Mouse (Mus musculus) CD4-positive, CD25-positive, alpha-beta regulatory T cell, adult 2 months (primary cell): ENCODE results near the gene Cabp2.
"Not testable (repeated sequence)": the region's sequence is repeated elsewhere in the genome, so short reads cannot be mapped to it uniquely, and the experiment has no call there.

Experiments used
- DNase-seq: peaks from one replicate; pipeline ENCODE4 v3.0.0-alpha.2; 2012; ENCODE audit warnings: low read depth, low spot score

Gene Cabp2

DNA sequence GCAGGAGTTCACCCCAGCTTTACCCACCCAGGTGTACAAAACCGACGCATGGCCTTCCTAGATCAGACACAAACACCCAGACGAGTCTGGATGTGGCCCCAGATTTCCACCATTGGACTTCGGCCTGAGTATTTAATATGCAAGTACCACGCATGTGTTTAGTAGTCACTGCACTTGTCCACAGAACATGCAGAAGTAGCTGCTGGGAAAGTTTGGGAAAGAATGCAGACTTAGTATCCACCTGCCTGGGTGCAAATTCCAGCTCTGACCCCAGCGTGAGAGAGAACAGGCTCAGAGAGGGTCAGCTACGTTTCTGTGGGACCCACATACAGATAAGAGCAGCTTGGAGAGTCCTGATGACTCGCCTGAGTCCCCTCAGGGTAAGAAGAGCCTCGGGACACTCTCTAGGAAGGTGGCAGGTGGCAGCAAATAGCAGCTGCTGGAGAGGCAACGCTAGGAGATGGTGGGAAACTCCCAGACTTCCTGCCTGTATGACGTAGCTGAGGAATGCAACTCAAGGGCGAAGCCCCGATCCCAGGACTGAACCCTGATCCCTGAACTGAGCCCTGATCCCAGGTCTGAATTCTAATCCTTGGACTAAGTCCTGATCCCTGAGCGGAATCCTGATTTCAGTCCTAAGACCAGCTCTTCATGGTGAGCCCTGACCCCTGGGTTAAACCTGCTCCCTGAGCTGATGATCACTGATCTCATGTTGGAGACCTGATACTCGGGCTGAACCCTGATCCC lies 25.3 kb upstream of the Cabp2 start:
- no peak for DNase-seq

DNA sequence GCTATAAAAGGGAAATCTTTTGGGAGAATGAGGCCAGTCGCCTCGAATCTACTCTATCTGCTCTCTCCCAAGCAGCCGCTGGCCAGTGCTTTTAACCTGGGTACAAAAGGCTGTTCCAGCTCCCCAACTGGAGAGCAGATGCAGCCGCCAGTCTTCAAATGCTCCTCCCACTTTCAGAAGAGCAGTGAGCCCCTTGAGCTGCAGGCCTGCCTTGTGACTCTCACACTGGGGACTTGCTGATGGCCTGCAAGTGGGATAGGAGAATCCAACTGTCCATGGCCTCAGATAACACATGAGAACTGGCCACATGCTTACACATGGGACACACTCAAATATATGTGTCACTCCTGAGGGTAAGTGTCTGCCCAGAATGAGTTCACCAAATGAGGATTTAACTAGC lies 24.7 kb upstream of the Cabp2 start:
- DNase-seq: no peak

DNA sequence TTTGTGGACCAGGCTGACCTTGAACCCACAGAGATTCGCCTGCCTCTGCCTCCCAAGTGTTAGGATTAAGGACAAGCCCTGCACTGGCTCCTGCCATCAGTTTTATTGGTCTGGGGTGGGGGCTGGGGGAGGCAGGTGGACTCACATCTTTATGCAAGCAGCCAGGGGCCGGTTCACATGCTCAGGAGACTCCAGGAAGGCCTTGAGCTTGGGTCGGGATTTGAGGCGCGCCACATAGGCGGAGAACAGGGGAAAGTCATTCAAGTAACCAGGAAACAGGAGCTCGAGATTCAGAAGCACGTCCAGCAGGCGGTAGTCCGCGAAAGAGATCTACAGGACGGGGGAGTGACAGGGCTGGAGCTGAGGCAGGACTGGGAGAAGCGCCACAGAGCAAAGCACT lies 24.0 kb upstream of the Cabp2 start:
- DNase-seq: no peak

DNA sequence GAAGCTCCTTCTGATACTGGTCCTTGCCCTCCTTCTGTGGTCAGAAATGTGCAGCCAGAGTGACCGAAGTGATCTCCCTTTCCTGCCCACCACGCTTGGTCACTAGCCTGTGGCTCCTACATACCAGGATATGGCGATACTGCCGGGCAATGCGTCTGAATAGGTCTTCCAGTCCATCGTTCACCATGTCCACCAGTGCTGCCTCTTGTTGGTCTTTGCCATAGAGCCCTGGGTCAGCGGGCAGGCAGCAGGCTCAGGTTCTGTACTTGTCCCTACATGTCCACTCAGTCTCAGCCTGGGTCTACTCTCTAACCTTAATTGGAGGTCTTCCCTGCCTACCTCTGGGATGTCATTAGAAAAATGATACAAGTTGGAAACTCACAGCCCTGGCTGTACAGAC lies 23.4 kb upstream of the Cabp2 start:
- DNase-seq: no peak

DNA sequence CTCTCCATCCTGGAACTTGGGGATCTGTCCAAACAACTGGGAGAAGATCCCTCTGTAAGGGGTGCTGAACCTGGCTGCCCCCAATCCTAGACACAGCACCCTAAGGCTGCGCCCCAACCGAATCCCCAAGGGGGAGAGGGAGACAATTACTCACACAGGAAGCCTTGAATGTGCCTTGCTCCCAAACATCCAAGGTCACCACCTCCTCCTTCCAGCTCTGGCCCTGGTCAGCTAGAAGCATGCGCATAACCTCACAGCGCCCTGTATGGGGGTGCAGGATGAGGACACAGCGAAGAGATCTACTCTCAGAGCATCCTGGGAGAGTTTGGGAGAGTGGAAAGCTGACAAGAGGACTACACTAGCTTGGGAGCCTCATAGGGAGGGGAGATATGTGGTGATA lies 22.8 kb upstream of the Cabp2 start:
- DNase-seq: no peak

- DNase-seq: peak; percentile 84
Observed at GRCm38 (mm10) chr19:4059069-4059740, 22.2 kb upstream of the Cabp2 start, which contains the start of gene Gstp3. TSS of gene Gstp3 (minus strand) at chr19:4059569.

- peak; percentile 47 for DNase-seq
Observed at GRCm38 (mm10) chr19:4060044-4060898, 21.1 kb upstream of the Cabp2 start.

- peak; percentile 46 for DNase-seq
Observed at GRCm38 (mm10) chr19:4060899-4061465, 20.4 kb upstream of the Cabp2 start.

DNA sequence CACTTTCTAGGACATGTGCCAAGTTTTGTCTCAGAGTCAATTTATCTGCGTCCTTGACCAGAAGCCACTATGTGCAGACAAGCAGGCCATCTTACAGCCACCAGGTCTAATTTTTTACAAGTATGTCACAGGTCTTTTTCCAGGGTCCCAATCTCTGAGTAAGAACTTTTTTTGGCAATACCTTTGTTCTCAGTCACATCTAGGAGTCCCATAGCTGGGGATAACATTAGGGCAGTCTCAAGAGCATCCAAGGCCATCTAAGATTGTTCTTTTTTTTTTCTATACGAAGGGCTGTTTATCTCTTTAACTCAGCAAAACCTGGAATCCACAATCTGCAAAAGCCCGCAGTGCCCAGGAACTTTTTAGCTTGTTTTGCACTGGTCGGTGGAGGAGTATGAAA lies 18.0 kb upstream of the Cabp2 start:
- DNase-seq: not testable (repeated sequence)

DNA sequence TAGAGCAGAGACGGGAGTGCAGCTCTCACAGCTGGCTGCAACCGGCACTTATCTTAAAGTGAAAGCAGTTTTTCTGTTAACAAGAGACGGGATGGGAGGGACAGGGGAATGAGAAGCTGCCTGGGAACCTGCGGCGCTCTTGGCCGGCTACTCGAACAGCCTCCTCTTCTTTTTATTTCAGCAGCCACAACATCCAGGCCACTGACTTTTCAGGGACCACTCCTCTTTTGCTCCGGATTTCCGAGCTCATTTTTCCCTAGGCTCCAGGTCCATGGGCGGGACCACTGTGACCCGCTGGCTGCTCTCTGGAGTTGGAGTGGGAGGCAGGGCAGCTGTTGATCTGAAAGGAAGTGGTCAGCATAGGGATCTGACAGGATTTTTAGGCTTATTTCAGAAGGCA lies 16.9 kb upstream of the Cabp2 start:
- not testable (repeated sequence) for DNase-seq

- DNase-seq: peak; percentile 62
Observed at GRCm38 (mm10) chr19:4066280-4066679, 15.1 kb upstream of the Cabp2 start.

DNA sequence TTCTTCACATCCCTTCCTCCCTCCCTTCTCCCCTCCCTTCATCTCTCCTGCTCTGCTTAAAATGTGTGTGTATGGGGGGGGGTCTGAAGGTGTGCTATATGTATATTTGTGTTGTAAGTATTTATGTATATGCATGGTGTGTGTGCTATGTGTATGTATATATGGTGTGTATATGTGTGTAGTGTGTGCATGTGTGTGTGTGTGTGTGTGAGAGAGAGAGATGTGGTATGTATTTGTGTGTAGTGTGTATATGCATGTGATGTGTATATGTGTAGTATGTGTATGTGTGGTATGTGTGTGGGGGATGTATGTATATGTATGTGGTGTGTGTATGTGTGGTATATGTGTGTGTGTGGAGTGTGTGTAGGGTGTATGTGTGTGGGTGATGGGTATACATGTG lies 14.5 kb upstream of the Cabp2 start:
- DNase-seq: no peak

DNA sequence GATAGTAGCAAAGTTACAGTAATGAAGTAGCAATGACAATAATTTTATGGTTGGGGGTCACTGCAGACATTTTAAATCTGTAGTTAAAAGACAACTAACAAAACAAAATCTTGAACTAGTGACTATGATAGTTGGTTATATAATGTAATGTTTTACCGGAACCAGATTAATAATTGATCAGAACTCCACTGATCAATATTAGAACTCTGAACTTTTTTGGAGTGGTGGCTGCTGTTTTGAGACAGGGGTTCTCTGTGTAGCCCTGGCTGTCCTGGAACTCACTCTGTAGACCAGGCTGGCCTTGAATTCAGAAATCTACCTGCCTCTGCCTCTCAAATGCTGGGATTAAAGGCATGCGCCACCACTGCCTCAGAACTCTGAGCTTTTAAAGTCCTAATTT lies 13.1 kb upstream of the Cabp2 start:
- DNase-seq: not testable (repeated sequence)

DNA sequence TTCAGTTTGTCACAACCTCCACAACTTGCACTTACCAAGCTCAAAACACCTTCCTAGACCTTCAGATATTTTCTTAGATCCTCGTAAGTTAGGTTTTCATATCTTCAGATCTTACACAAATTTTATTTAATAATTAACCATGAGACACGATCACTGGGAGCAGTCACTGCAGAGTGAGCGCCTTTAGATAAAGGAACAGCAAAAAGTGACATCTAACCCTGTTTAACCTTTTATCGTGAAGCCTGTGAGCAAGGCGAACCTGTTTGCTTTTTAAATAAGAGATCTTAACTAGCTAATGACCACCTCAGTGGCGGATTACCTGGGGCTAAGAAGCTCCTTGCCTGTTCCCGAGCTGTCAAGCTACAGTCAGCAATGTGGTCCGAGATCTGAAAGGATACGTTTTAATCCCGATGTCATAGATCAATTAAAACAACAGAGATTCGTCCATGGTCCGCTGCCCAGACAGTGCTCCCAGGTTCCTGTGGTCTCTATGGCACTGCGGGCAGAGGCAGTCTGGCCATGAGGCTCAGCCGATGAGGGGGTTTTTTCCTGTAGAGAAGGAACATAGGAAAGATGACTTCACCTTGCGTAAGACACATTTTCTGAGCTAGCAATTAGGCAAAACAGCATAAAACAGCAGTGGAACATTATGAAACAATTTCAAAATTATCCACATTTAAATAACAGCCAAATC lies 12.5 kb upstream of the Cabp2 start:
- DNase-seq: no peak

DNA sequence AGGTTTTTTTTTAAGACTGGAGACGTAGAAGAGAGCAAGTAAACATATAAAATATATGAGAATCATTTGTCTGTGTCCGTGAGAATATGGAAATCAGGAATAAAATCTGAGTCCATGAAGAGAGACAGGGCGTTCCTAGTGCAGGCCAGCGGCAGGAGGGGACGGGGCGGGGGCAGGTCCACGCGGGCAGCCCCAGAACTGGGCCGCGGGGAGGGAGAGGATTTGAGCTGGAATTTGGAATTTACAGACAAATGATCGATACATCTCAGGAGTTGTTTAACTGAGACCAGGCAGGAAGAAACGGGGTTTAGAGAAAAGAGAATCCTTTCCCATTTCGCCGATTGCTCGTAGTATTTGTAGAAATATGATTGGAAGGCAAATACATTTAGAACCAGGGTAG lies 11.1 kb upstream of the Cabp2 start:
- DNase-seq: no peak

DNA sequence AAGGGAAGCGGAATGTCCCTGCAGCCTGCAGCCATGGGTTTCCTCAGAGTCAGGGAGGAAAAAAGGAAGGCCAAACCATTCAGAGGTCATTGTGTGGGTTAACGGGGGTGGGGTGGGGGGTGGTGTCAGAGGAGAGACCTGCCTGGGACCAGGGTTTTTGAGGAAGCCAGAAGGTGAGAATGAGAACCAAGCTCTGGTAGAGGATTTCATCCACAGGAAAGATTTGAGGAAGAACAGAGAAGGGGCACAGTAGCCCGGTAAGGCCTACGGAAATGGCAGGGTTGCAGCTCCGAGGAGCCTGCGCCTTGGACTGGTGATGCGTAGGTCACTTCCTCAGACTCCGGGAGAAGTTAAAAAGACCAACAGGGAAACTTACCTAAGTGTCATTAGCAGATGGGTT lies 10.6 kb upstream of the Cabp2 start:
- DNase-seq: no peak

GRCm38 (mm10) chr19:4071406-4071805 lies 10.0 kb upstream of the Cabp2 start:
- DNase-seq: no peak

DNA sequence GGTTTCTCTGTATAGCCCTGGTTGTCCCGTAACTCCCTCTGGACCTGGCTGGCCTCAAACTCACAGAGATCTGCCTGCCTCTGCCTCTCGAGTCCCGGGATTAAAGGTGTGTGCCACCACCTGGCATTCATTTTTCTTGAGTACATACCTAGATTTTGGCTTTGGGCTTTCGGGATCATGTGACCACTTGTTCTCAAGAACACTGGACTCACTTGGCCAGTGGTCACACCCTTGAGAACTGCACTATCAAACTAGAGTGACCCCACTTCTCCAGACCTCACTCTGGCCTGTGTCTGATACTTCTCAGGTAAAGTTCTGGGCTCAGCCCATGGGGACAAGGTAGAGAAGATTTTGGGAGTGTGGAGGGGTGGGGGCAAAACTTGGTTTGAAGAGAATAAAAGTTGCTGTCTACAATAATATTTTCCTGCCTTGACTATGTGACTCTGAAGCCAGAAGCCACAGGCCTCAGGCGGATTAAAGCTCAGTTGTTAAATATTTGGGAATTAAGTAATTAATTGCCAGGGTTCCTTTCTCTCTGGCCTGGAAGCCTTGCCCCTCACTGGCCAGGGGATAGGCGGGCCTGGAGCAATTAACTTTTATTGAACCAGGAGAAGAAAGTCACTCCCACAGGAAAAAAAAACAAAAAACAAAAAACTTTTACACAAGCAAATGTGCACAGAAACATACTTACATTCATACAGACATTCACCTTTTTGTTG lies 8.5 kb upstream of the Cabp2 start:
- DNase-seq: no peak

DNA sequence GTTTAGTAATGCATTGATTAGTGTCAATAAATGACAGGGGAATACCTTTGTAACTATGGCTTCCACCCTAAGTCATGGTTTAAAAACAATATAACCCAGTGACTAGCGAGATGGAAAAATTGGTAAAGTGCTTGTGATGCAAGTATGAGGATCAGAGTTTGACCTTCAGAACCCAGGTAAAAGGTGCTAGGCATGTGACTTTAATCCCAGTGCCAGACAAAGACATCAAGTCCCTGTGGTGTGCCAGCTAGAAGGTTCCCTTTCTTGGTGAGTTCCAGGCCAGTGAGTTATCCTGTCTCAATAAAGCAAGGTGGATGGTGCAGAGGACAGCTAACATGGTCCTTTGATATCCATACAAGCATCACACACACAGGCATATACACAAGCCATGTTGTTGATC lies 5.8 kb upstream of the Cabp2 start:
- no peak for DNase-seq

DNA sequence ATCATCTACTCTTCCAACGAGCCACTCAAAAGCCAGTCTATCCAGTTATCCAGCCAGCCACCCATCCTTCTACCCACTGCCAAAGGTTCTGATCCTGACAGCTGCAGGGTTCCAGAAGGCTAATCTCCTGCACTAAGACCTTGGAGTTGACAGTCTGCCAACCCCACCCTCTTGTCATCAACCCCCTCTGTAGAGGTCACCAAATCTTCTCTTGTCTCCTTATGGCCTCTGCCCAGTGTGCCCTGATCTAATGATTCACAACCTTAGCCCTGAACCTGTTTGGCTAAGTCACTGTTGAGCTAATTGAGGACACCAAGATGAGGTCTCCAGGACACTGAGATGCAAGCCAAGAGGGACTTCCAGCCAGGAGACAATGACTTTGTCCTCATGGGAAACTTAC lies 1.8 kb upstream of the Cabp2 start:
- no peak for DNase-seq

DNA sequence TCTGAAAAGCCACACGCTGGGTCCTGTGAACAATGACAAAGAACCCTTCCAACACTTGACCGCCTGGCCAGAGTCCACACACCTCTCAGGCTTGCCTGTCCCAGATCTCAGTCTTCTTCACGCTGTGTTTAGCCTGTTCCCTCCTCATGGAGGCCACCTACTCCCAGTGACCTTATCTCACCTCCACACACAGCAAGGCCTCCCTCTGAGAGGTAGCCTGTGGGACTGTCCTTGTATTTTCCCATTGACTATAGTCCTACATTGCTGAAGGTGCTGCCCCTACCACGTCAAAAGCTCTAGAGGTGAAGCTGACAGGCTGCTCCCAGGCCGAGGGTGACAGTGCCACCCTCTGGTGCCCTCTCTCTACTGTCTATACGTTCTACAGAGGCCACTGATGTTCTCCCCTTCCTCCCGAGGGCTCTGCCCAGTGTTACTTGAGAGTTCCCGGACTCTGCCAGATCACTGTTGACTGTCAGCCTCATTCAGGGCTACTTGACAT lies 818 bp upstream of the Cabp2 start:
- DNase-seq: peak; percentile 78
